Mouse (Mus musculus) ES-E14 (cell line): ENCODE measurements around the gene Rps6ka1.

Experiments used
- HCFC1 ChIP-seq: IDR thresholded peaks from 2 replicates; pipeline ENCODE4 v1.6.1; 2012; ENCODE audit warnings: low read length, inconsistent platforms, borderline replicate concordance; ENCODE audit not compliant: insufficient read depth
- MAFK ChIP-seq: IDR thresholded peaks from 2 replicates; pipeline ENCODE4 v1.6.1; 2014; ENCODE audit warnings: mild to moderate bottlenecking, low read depth, low read length, inconsistent platforms; ENCODE audit not compliant: insufficient read depth
- ZNF384 ChIP-seq: IDR thresholded peaks from 2 replicates; pipeline ENCODE4 v1.6.1; 2012; ENCODE audit warnings: low read depth, low read length, inconsistent platforms

GRCm38 (mm10) chr4:133923743-133924142 lies 36.1 kb upstream of the Rps6ka1 start:
- TF ChIP-seq HCFC1 (no peak), MAFK (no peak), ZNF384 (no peak)
